Mouse (Mus musculus) liver, adult 2 months (tissue): Measurements from ENCODE around the gene Gm45062.

Experiments
- CTCF ChIP-seq: fragments of 200-500 bp; IDR thresholded peaks from 2 replicates; pipeline ENCODE4 v1.5.1; 2011; ENCODE audit warnings: low read depth, low read length, control low read depth
- POLR2A ChIP-seq: fragments of 200-500 bp; IDR thresholded peaks from 2 replicates; pipeline ENCODE4 v1.6.1; 2011; ENCODE audit warnings: low read length, control low read depth; ENCODE audit not compliant: insufficient read depth; ENCODE audit errors: extremely low read depth

DNA sequence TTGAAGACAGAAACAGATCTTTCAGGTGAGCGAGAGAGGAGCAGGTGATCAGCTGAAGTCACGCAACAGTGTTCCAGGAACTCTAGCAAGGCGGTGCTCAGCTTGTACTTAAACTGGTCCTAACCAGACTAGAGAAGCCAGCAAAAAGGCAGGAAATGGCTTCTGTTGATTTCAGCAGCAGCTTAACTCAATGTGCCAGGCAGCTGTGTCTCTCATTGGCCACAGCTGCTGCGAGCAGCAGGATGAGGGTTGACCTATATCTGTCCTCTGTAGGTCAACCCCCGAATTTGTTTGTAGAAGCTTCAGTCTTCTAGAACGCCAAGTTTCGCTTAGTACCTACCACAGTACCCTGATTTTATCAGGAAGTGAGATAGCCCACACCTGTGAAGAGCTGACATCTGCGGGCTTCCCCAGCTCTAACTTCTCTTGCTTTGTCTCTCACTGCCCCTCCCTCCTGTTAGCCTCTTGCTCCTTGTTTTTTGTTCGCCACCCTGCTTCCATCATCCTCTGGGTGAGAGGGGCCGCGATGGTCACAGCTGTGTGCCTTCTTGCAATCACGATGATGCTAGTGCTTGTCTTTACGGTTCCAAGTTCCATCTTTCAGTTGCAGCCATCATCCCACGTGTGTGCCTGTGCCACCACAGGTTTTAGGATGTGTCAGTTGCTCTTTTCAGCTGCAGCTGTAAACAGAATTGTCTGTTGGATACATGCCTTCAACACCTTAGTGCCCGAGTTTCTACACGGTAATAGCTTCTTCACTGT is 226.3 kb downstream of the Gm45062 start:
- TF ChIP-seq POLR2A (no peak), CTCF (no peak)
